Comparison of ENCODE assay signal across 8 mouse cellular contexts in the genomic region with DNA sequence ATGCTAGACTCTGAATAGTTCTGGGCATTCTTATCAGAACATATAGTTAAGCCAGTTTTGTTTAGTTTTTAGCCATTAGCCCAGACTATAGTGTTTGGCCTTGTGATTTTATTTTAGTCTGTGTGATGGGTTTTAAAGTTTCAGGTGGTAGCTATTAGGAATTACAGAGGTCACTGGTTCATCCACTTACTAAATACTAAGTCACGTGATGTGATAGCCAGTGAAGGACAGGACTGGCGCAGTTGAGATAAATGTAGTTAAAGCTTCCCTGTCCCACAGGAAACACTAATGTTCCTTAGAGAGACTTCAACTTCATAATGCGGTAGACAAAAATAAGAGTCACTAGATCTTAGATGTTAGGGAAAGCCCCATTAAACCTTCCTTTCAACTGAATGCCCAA. TPM values are rescaled to one million over a fixed set of nuclear protein-coding genes. Genes with fewer than 3 reads are reported as not detected.
DNase-seq lines count a peak whose midpoint lies in the region; ATAC-seq and TF ChIP-seq lines count a peak whose summit lies in the region.

No protein-coding gene starts in this region.

- no peak overlapping the region for H3K27ac ChIP-seq in kidney, adult 2 months (ENCODE audit: insufficient read depth, low read depth, low read length)
- H3K27ac ChIP-seq in hindbrain, embryonic 16.5 days (ENCODE audit: low read depth, low read length), result no peak overlapping the region
- no peak overlapping the region for H3K27ac ChIP-seq in midbrain, embryonic 16.5 days (ENCODE audit: low read length)

- peak overlapping the region; percentile 50; the same call in 1 of the 2 replicates for H3K4me3 ChIP-seq in kidney, adult 2 months (ENCODE audit: insufficient read depth, low read depth, low read length)
- peak overlapping the region; percentile 75 for H3K4me3 ChIP-seq in hindbrain, embryonic 16.5 days (ENCODE audit: low read length)
- H3K4me3 ChIP-seq in midbrain, embryonic 16.5 days (ENCODE audit: low read depth, low read length), result peak overlapping the region; percentile 79

- no peak for TF ChIP-seq CTCF in kidney, adult 2 months (conservative IDR thresholded peaks at IDR 0.05; ENCODE audit: insufficient read depth, insufficient read length, low read depth, low read length)

- no peak for TF ChIP-seq POLR2A in kidney, adult 2 months (IDR thresholded peaks at IDR 0.05; ENCODE audit: low read depth, low read length)

- H3K9me3 ChIP-seq in hindbrain, embryonic 16.5 days (ENCODE audit: control insufficient read depth, low read length), result no peaks in the 10 kb centered on the region
- no peaks in the 10 kb centered on the region for H3K9me3 ChIP-seq in midbrain, embryonic 16.5 days (replicated peaks; ENCODE audit: control insufficient read depth, low read length, poor library complexity, severe bottlenecking)

- no peak for DNase-seq in kidney, adult 2 months
- DNase-seq in kidney, postnatal 25 days, result no peak
- peak; percentile 31 for DNase-seq in c-Kit-positive CD71-positive TER-119-positive erythroid progenitor cells, embryonic 14.5 days (ENCODE audit: low spot score)
- DNase-seq in adrenal gland, adult 2 months, result no peak
- DNase-seq in lung, postnatal 4 days, result no peak
- DNase-seq in adrenal gland, adult 18-20 months (ENCODE audit: low spot score in 2 of 2), result no peak

- WGBS in kidney, adult 2 months, result 58% methylated on average over 3 of the region's 3 CpGs
- WGBS in hindbrain, embryonic 16.5 days, result 84% methylated on average over 3 of the region's 3 CpGs
- WGBS in midbrain, embryonic 16.5 days, result 78% methylated on average over 3 of the region's 3 CpGs

- H3K4me1 ChIP-seq in kidney, adult 2 months (ENCODE audit: control insufficient read depth, insufficient read depth, low read length), result peaks cover 4% of the 10 kb centered on the region
- peaks cover 12% of the 10 kb centered on the region for H3K4me1 ChIP-seq in hindbrain, embryonic 16.5 days (ENCODE audit: control insufficient read depth, insufficient read depth, low read depth, low read length)
- H3K4me1 ChIP-seq in midbrain, embryonic 16.5 days (ENCODE audit: control insufficient read depth, insufficient read depth, low read length), result peaks cover 20% of the 10 kb centered on the region

- H3K36me3 ChIP-seq in kidney, adult 2 months (ENCODE audit: control insufficient read depth, insufficient read depth, low read length), result no peaks in the 10 kb centered on the region
- no peaks in the 10 kb centered on the region for H3K36me3 ChIP-seq in hindbrain, embryonic 16.5 days (ENCODE audit: control insufficient read depth, insufficient read depth, low read length)
- no peaks in the 10 kb centered on the region for H3K36me3 ChIP-seq in midbrain, embryonic 16.5 days (ENCODE audit: control insufficient read depth, insufficient read depth, low read length)

- no peaks in the 10 kb centered on the region for H3K27me3 ChIP-seq in kidney, adult 2 months (replicated peaks; ENCODE audit: control insufficient read depth, insufficient read depth, low read length)
- no peaks in the 10 kb centered on the region for H3K27me3 ChIP-seq in hindbrain, embryonic 16.5 days (replicated peaks; ENCODE audit: control insufficient read depth, insufficient read depth, low read length)
- no peaks in the 10 kb centered on the region for H3K27me3 ChIP-seq in midbrain, embryonic 16.5 days (ENCODE audit: control insufficient read depth, insufficient read depth, low read depth, low read length)

- ATAC-seq in hindbrain, embryonic 16.5 days, result no peak
- no peak for ATAC-seq in midbrain, embryonic 16.5 days

- H3K9ac ChIP-seq in hindbrain, embryonic 16.5 days (ENCODE audit: low read depth, low read length), result no peak overlapping the region; the same call in 1 of the 2 replicates
- H3K9ac ChIP-seq in midbrain, embryonic 16.5 days (ENCODE audit: low read depth, low read length), result peak overlapping the region; percentile 91

- H3K4me2 ChIP-seq in hindbrain, embryonic 16.5 days (ENCODE audit: low read length), result peak overlapping the region; percentile 63
- peak overlapping the region; percentile 78 for H3K4me2 ChIP-seq in midbrain, embryonic 16.5 days (ENCODE audit: low read length)

RNA-seq across cellular contexts. Expression of gene Fancf, which starts 0.8 kb away (rescaled TPM):
- polyA plus RNA-seq in kidney, adult 2 months (2012; rRNA removed), result 4.0 and 6.6 TPM in 2 replicates
- polyA plus RNA-seq in hindbrain, embryonic 16.5 days (2015; fragmentation: Nextera tagmentation; extraction: Ambion mirVana), result 2.5 and 5.6 TPM in 2 replicates
- 7.1 and 7.6 TPM in 2 replicates for polyA plus RNA-seq in midbrain, embryonic 16.5 days (2015; fragmentation: Nextera tagmentation; extraction: Ambion mirVana)
- 1 to 10 TPM; 8.2 to 10.0 TPM for total RNA-seq in adrenal gland, adult 2 months (2021)
- 15.1 and 21.6 TPM in 2 replicates for polyA plus RNA-seq in adrenal gland, adult 2 months (2012; rRNA removed)
- 1 to 10 TPM; 8.1 to 9.5 TPM for total RNA-seq in adrenal gland, adult 18-20 months (2021)

RNA-seq across cellular contexts. Expression of gene Gas2, which starts 1.0 kb away (rescaled TPM):
- polyA plus RNA-seq in kidney, adult 2 months (2012; rRNA removed), result 102 and 120 TPM in 2 replicates
- 12.3 and 12.4 TPM in 2 replicates for polyA plus RNA-seq in hindbrain, embryonic 16.5 days (2015; fragmentation: Nextera tagmentation; extraction: Ambion mirVana)
- 17.3 TPM in 2 replicates for polyA plus RNA-seq in midbrain, embryonic 16.5 days (2015; fragmentation: Nextera tagmentation; extraction: Ambion mirVana)
- total RNA-seq in adrenal gland, adult 2 months (2021), result 10 to 100 TPM; 36.2 to 45.1 TPM
- polyA plus RNA-seq in adrenal gland, adult 2 months (2012; rRNA removed), result 12.2 and 12.6 TPM in 2 replicates
- total RNA-seq in adrenal gland, adult 18-20 months (2021), result 10 to 100 TPM; 32.3 to 49.9 TPM
